Mouse (Mus musculus): ENCODE measurements at regions not wholly inside any gene's neighbourhood (a gene's known extent, or its start where the extent isn't known, plus 50 kb on each side); places are given as distances from the start of the nearest gene placed in this dataset.

DNA sequence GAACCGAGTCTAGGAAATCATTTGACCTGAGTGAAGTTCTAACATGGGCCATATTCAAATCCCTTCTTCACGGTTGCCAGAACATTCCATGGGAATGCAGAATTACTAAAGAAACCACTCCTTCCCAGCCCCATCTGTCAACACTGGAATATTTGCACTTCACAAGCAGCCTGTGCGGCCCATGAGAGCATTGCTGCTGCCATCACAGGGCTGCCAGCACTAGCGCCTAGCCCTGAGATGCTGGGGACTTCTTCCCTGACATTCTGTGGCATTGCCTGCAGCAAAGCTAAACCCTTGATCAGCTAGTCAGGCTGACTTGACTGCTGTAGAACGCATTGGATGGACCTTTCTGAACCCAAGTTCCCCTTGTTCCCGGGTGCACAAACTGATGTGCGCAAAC lies 258.8 kb downstream of the Lmx1a start:
- no peak for TF ChIP-seq CTCF (conservative IDR thresholded peaks at IDR 0.05)
- Histone ChIP-seq H3K4me3 (no peak overlapping the region), H3K27ac (0 out of 2 replicates have a peak overlapping the region, but pooled peaks have one; percentile 10)
- no peak for DNase-seq (ENCODE audit: low spot score in 2 of 2)

GRCm38 (mm10) chr1:167951717-167952116 lies 262.7 kb downstream of the Lmx1a start:
- no peak overlapping the region for H3K4me3 ChIP-seq
- TF ChIP-seq CTCF (conservative IDR thresholded peaks at IDR 0.05), result no peak
- DNase-seq (ENCODE audit: low spot score in 2 of 2), result no peak
- no peak overlapping the region for H3K27ac ChIP-seq

GRCm38 (mm10) chr1:167958531-167958930 lies 269.5 kb downstream of the Lmx1a start:
- no peak for DNase-seq (ENCODE audit: low spot score in 2 of 2)
- Histone ChIP-seq H3K27ac (no peak overlapping the region), H3K4me3 (no peak overlapping the region)
- TF ChIP-seq CTCF (conservative IDR thresholded peaks at IDR 0.05), result no peak

- no peak overlapping the region for H3K27ac ChIP-seq
- no peak overlapping the region for H3K4me3 ChIP-seq
- no peak for TF ChIP-seq CTCF (conservative IDR thresholded peaks at IDR 0.05)
- DNase-seq (ENCODE audit: low spot score in 2 of 2), result no peak
Measured at GRCm38 (mm10) chr1:167969545-167969944, 280.5 kb downstream of the Lmx1a start.

- DNase-seq (ENCODE audit: low spot score in 2 of 2), result no peak
- H3K27ac ChIP-seq, result no peak overlapping the region
- no peak overlapping the region for H3K4me3 ChIP-seq
- no peak for TF ChIP-seq CTCF (conservative IDR thresholded peaks at IDR 0.05)
Measured at GRCm38 (mm10) chr1:167969985-167970384, 280.9 kb downstream of the Lmx1a start.

GRCm38 (mm10) chr1:167976708-167977107 lies 287.7 kb downstream of the Lmx1a start:
- DNase-seq (ENCODE audit: low spot score in 2 of 2), result no peak

DNA sequence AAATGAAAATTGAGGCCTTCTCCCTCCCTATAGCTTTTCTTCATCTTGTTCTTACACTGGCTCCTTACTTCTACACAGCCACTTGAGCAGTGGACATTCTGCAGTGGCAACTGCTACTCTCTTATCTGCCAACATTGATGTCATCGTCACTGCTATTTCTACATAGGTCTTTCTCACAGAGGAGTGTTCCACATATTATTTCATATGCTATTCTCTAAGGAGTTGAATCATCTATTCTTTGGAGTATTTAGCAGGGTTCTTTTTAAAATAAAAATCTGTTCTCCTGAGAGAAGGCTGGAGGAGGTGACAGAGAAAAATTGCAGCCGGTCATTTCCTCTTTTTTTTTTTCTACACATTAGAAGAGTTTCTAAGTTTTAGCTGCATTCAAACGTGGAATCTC lies 290.1 kb downstream of the Lmx1a start:
- Histone ChIP-seq H3K27ac (no peak overlapping the region), H3K4me3 (no peak overlapping the region)
- TF ChIP-seq CTCF (conservative IDR thresholded peaks at IDR 0.05), result no peak
- no peak for DNase-seq (ENCODE audit: low spot score in 2 of 2)

More at GRCm38 (mm10) chr1:167976708-167977107, 287.7 kb downstream of the Lmx1a start:
- H3K4me3 ChIP-seq, result no peak overlapping the region
- H3K27ac ChIP-seq, result no peak overlapping the region
- TF ChIP-seq CTCF (conservative IDR thresholded peaks at IDR 0.05), result no peak

DNA sequence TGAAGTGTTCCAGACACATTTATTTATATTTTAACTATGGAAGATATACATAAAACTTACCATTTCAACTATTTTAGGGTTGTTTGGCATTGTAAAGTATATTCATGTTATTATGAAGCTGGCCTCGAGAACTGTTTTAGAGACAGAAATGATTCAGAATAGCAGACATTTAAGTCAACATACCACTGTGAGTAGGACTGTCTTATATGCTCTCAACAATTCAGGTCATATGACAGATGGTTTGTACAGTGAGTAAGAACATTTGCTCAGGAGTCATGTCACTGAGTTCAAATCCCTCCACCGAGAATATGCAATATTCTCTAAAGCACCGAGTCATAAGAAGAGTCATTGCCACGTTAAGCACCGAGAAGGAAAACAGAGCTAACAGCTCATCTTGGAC lies 290.6 kb downstream of the Lmx1a start:
- no peak overlapping the region for H3K4me3 ChIP-seq
- TF ChIP-seq CTCF (conservative IDR thresholded peaks at IDR 0.05), result no peak
- no peak overlapping the region for H3K27ac ChIP-seq
- no peak for DNase-seq (ENCODE audit: low spot score in 2 of 2)

DNA sequence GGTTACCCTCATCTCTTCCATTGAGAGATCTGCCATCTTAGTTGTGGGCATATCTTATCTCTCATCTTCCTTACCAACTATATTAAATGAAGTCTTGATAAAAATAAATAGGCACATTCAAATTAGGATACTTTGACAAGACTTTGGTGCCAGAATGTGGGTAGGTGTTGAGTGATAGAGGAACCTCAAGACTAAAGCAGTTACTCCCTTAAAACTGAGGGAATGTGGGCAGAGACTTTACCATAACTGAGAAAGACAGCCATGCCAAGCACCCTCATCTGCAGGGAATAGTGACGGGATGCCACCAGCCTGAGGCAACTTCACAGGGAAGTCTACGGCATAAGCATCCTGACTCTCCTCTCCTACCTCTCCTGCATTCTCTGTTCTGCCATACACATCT lies 292.3 kb downstream of the Lmx1a start:
- no peak for TF ChIP-seq CTCF (conservative IDR thresholded peaks at IDR 0.05)
- no peak for DNase-seq (ENCODE audit: low spot score in 2 of 2)
- Histone ChIP-seq H3K27ac (no peak overlapping the region), H3K4me3 (no peak overlapping the region)

GRCm38 (mm10) chr1:168007456-168007855 lies 318.4 kb downstream of the Lmx1a start:
- Histone ChIP-seq H3K27ac (no peak overlapping the region), H3K4me3 (no peak overlapping the region)
- DNase-seq (ENCODE audit: low spot score in 2 of 2), result no peak
- no peak for TF ChIP-seq CTCF (conservative IDR thresholded peaks at IDR 0.05)

- no peak for DNase-seq (ENCODE audit: low spot score in 2 of 2)
- Histone ChIP-seq H3K4me3 (no peak overlapping the region), H3K27ac (no peak overlapping the region)
- TF ChIP-seq CTCF (conservative IDR thresholded peaks at IDR 0.05), result no peak
Measured at GRCm38 (mm10) chr1:168008216-168008615, 319.2 kb downstream of the Lmx1a start.

DNA sequence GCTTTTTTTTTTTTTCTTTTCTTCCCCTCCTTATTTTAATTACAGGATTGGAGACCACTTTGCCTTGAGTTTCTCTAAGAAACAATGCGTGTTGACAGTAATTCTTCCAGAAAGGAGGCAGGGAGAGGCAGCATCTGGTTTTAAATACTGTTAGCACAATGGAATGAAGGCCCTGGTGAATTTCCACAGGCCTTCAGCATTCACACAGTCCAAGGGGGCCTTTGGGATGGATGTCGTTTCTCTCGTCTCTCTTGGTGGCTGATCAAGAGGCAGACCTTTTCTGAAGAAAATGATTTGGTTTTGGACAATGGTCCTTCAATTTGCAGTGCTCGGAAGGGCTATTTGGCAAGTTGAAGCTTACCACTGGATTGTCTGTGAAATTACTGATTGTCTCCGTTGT lies 321.4 kb downstream of the Lmx1a start:
- Histone ChIP-seq H3K4me3 (no peak overlapping the region), H3K27ac (no peak overlapping the region)
- DNase-seq (ENCODE audit: low spot score in 2 of 2), result no peak
- no peak for TF ChIP-seq CTCF (conservative IDR thresholded peaks at IDR 0.05)

GRCm38 (mm10) chr1:168012069-168012468 lies 323.0 kb downstream of the Lmx1a start:
- Histone ChIP-seq H3K4me3 (no peak overlapping the region), H3K27ac (no peak overlapping the region)
- TF ChIP-seq CTCF (conservative IDR thresholded peaks at IDR 0.05), result no peak
- no peak for DNase-seq (ENCODE audit: low spot score in 2 of 2)

DNA sequence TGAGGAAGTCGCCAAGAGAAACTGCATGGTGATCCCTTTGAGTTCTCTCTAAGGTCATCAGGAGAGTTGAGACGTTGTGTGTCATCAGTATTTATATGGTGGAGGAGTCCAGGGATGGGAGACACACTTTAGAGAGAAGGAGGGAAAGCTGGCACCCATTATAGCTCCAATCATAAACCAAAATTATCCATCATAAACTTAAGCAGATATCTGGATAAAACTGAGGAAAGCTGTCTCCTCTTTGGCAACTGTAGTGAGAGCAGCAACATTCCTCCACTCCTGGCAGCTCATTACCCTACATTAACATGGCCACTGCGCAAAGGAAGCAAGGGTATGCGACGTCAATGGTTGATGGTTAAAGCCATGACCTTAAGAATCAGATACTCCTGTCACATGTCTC lies 323.6 kb downstream of the Lmx1a start:
- Histone ChIP-seq H3K27ac (no peak overlapping the region), H3K4me3 (no peak overlapping the region)
- no peak for TF ChIP-seq CTCF (conservative IDR thresholded peaks at IDR 0.05)
- no peak for DNase-seq (ENCODE audit: low spot score in 2 of 2)

- H3K4me3 ChIP-seq, result no peak overlapping the region
- H3K27ac ChIP-seq, result no peak overlapping the region
- TF ChIP-seq CTCF (conservative IDR thresholded peaks at IDR 0.05), result no peak
- no peak for DNase-seq (ENCODE audit: low spot score in 2 of 2)
Measured at GRCm38 (mm10) chr1:168016375-168016890, 327.4 kb downstream of the Lmx1a start.
